Mouse (Mus musculus): ENCODE data around the gene Snai1.
A peak's percentile ranks its signal among the peaks of the same experiment; 100 is the strongest.

Snai1 gene

DNA sequence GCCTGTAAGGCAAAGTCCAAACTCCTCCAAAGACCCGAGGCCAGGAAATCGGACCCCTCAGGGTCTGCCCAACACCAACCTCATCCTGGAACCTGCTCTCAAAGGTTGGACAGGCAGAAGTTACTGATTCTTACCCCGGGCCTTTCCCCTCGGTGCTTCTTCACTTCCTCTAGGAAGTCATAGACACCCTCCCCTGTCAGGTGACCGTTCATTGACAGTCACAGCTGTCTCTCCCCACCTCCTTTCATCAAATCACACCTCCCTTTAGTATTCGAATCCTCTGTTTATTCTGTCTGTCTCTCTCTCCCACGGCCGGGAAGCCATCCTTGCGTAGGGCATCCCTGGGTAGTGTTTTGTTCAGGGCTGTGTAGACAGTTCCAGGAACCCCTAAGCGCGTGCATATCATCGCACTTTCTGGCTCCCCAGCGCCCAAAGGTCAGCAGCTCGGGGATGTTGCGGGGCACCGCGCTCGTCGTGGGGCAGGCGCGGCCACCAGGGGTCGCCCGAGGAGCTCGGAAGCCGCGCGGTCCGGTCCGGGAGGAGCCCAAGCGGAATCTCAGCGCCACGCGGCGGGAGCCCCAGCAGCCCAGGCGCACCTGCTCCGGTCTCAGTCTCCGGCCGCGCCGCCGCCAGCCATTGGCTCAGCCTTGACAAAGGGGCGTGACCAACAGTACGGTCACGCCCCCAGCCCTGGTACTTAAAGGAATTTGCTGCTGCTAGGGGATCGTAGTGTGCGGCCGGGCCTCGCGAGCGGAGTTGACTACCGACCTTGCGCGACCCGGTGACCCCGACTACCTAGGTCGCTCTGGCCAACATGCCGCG is at the start of gene Snai1:
Gene Snai1 (plus strand): TSS at position 720 of the 822 bp plus-strand sequence.
- DNase-seq: peak; percentile 92

DNA sequence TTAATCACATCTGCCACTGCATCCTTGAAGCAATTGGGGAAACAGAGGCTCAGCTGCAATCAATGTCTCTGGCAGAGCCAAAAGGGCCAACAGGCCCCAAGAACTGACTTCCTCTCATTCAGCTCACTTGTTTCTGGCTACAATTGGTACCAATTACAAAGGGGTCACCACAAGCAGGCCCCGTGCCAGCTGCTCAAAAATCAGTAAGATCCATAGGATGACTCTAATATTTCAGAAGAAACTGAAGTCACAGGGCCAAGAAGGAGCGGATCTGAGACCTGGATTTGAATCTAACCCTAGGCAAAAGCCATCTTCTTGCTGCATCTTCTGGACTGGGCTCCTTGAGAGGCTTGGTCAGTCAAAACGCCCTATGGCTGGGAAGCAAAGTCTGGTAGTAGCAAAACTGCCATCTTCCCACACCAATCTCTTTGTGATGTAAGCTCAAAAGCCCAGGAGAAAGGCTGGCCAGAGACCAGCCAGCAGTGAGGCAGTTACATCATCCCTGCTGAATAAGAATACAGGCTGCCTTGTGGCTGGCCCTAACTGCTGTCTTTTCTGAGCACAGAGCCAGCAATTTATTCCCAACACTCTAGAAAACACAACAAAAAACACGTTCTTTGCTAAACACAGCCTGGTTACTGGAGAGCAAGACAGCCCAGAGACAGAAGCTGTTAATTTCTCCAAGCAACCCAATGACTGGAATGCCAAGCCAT is 47.0 kb upstream of the Snai1 start:
- no peak for DNase-seq

DNA sequence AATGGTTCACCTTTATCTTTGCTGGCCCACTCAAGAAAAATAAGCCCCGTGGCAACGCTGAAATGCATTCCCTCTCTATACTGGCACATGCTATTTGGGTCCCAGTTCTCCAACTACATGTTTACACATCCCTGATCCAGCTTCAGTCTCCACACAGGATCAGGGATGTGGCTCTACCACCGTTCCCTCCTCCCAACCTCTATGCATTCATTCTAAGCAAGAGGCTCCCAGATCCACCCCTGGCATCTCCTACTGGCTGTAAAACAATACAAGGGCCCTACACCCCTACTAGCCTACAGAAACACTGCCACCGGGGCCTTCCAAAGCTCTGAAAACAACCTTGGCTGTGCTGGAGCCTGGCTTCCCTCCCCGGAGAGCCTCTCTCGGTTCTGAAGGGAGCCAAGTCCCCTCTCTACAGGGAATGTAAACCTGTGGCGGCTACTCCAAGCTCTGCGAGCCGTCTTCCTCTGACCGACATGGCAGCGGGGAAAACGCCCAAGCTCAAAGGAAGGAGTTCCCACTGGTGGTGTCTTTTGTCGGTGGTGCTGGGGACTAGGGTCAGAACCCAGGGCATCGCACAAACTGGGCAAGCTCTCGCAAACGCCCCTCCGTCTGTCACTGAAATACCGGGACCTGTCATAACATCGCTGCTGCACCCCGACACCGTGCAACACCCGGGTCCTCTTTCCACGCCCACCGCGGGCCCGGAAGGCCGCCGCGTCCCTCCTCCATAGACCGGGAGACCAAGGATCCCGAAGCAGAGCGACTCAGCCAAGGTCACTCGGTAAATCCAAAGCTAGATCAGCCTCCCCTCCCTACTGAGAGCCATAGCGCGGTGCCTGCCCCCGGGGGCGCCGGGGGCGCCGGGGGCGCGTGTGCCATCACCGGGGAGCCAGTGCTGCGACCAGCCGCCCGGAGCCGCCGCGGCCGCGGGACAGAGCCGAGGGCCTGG is 46.0 kb upstream of the Snai1 start, which contains the start of gene Rnf114:
Gene Rnf114 (plus strand): TSS at position 889 of the 952 bp plus-strand sequence.
- peak; percentile 49 for DNase-seq

DNA sequence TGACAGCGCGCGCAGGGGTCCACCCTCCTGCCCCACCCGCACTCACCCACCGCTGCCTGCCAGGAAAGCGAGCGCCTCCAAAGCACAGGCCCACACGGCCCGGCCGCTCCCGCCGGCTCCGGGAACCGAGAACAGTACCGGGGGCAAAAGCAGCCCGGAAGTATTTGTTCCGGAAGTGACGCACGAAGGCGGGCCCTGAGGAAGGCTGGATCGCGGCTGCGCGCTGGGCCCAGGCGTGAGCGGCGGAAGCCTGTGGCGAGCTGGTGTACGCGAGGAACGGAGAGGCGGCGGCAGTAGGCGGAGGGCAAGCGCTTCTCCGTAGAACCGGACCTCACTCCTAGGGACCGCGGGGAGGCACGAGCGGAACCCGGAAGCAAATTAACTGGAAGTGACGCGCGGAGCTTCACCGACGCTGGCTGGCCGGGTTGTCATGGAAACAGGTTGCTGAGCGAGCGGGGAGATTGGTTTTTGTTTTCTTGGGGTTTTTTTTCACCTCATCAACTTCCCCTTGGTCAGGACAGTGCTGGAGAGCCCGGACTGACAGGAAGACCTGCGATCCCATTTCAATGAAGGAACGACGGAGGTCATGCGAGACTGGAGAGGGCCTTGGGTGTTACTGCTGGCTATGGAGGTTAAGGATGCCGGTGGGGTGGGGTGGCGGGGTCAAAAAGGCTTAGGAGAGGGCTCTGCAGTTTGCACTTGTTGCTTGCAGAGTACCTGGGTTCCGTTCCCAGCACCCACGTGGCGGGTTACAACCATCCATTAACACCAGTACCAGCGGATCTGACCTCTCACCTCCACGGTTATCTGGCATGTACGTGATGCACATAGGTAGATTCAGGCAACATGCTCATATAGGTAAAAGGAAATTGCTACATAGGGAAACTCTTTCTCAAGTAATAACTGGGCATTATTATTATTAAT is 45.0 kb upstream of the Snai1 start, which contains the start of gene Spata2:
Gene Spata2 (minus strand): TSS at position 175 of the 924 bp plus-strand sequence.
- peak; percentile 96 for DNase-seq

DNA sequence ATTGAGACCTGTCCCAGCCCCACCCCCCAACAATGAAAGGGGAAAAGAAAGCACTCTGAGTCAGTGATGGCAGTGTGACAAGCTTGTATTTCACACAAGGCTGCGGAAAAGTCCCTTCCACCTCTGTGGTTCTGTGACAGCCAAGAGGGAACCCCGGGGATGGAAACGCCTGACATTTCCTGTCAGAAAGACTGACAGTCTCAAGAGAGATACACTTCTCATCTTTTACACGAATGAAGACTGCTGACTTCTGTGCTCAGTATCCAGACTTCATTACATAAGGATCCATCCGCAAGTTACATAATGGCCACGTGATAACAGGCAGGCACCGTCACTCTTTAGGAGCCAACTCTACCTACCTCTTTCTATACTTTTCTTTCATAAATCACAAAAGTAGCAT is 41.6 kb upstream of the Snai1 start:
- DNase-seq: no peak

DNA sequence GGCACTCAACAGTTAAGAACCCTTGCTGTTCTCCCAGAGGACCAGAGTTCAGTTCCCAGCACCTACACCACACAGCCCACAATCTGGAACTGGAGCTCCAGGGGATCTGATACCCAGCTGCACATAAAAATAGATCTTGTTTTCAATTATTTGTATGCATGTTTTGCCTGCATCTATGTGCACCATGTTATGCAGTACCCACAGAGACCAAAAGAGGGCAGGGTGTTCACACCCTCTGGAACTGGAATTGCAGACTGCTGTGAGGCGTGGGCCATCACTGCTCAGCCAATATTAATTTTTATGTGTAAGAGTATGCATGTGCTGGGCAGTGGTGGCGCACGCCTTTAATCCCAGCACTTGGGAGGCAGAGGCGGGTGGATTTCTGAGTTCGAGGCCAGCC is 40.7 kb upstream of the Snai1 start:
- peak; percentile 64 for DNase-seq

DNA sequence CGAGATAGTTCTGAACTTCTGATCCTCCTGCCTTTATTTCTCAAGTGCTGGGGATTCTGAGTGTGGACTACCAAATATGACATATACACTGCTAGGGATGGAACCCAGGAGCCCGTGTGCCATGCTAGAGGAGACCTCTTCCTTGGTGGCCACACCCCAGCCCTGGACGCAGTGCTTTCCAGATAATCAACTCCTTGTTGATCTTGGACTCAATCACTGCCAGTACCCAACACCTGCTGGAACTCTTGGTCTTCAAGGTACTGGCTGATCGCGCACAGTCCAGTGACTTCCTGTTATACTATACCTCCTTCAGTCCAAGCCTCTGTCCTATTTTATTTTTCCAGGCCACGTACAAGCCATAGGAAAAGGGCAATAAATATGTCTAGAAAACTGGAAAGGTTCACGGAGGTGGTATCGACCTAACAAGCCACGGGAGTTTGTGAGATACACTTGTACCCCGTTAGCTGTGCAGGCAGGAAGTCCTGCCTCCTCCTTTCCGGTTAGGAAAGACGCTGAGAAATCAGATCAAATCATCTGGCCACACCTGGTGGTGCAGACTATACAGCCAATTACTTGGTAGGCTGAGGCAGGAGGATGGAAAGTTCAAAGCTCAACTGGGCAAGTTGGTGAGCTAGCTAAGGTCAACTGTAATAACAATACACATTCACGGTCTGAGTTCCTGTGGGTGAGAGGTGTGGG is 35.3 kb upstream of the Snai1 start:
- DNase-seq: no peak

DNA sequence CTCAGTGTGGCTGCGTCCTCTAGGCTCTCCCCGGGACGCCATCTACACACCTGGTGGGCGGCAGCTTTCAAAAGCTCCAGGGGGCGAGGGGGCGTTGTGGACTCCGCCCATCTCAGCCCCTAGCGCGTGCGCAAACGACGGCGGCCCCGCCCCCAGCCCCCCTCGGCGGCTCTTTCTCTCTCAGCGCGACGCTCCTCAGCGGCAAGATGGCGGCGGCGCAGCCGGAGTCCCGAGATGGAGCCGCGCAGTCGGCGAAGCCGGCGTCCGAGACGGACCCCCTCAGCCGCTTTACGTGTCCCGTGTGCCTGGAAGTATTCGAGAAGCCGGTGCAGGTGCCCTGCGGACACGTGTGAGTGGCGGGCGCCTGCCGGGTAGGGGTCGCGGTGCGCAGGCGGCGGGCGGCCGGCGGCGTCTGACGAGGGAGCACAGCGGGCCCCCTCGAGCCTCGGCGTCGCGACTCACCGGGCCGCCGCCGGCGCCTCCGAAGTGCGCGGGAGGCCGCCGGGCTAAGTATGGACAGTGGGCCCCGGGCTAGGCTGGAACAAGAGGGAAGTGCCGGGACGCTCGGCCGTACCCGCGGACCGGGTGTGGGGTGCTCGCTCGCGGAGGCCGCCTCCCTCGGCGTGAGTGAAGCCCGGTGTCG is 34.6 kb upstream of the Snai1 start:
- peak; percentile 89 for DNase-seq

DNA sequence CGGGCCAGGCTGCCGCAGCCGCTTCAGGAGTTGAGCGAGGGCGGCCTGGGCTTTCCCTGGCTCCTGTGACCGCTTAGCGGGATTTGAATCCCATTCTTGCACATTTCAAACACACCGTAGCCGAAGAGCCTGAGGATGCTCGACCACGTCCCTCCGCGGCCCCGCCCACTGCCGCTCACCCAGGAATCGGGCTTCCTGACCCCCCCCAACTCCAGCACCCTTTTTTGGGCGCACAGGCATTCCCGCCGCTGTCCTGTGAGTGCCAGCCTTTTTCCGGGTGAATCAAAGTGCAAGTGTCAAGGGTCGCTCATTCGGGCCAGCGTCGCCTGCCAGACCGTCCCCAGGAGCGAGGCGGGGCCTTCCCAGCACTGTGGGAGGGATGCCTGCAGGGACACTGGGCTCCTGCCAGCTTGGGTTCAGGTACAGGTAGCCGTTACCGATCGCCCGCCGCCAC is 34.1 kb upstream of the Snai1 start:
- peak; percentile 87 for DNase-seq

DNA sequence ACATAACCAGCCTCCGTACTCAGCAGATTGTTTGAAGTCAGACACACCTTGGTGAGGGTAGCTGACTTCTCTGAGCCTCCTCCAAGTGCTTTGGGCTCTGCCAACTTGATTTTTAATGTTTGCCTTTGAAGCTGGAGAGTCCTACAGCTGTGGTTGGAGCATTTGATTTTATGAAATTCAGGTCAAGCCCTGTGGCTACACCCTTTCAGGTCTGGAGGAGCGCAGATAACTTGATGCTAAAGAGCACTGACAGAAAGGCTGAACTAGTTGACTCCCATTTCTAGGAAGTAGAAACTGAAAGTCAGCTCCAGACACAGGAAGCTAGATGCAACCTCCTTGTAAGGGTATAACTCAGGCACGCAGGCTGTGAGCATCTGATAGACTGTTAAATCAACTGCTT is 32.9 kb upstream of the Snai1 start:
- no peak for DNase-seq

DNA sequence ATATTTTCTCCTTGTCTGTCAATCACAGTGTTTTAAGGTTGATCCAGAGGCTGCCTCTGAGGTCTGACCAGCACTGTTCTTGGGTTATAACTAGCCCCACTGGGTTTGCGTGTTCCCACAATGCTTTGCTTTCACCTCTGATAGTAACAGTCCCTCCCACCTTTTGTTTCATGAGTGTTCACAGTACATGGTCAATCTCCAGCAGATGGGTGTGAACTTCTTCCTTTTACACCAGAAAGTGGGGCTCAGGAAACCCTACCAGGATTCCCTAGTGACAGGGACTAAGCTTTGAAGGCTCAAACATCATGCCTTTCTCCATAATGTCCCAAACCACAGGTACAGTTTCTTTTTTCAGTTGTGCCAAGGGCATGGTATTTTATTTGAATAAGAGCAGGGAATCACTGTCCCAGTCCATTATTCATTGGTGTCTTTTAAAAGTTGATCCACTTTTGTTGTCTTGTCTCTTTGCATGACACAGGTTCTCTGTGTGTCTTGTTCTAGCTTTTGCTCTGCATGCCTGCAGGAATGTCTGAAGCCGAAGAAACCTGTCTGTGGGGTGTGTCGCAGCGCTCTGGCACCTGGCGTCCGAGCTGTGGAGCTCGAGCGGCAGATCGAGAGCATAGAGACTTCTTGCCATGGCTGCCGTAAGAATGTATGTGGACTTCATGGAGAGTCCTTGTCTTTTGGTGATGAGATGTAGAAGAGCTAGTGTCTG is 31.3 kb upstream of the Snai1 start:
- DNase-seq: no peak

DNA sequence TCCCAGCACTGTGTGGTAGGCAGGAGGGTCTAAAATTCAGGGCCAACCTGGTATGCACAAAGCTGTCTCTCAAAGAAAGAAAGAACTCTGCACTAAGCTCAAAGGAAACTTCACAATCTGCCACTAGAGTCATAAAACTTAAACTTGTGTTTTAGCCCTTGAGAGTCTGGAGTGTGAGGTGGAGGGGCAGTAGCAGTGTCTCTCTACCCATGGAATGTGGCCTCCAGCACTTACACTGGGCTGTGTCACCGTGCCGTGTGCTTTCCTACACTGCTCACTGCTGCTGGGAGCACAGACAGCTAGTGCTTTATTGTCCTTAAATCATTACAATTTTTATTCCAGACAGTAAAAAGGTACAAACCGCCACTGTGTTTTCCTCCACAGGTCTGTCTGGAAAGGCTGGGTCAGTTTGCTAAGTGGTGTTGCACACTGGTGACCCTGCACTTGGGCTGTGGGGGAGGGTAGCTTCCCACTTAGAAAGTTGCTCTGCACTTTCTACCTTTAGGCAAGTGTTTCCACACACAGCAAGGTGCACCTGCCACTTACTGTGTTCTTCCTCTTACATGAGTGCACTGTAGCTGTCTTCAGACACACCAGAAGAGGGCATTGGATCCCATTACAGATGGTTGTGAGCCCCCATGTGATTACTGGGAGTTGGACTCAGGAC is 30.1 kb upstream of the Snai1 start:
- DNase-seq: no peak

DNA sequence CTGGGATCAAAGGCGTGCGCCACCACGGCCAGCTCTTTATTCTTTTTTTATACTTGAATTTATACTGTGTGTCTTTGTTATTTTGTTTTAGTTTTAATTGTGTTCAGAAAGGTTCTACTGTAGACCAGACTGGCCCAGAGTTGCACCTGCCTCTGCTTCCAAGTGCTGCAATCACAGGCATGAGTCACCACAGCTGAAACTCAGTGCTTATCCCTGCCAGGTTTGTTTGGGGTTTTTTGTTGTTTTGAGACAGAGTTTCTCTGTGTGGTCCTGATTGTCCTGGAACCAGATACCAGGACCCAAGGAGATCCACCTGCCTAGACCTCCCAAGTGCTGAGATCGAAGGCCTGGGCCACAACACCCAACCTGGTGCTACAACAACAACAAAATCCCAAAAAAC is 29.4 kb upstream of the Snai1 start:
- no peak for DNase-seq

DNA sequence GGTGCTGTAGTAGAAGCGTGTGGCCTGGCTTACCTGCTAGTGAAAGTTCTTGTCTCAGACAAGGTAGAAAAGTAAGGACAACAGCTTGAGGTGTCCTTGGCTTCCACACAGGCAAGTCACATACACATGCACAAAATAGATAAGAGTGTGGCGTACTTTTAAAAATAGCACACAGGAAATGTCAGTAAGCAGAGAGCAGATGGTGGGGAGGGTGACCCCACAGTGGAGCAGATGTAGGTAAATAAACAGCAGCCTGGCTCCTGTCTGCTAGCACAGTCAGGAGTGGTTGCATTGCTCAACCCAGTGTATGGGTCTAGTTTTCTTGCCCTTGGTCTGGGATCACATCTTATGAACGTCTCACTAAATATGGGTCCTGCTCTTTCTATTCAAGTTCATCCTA is 27.5 kb upstream of the Snai1 start:
- no peak for DNase-seq

DNA sequence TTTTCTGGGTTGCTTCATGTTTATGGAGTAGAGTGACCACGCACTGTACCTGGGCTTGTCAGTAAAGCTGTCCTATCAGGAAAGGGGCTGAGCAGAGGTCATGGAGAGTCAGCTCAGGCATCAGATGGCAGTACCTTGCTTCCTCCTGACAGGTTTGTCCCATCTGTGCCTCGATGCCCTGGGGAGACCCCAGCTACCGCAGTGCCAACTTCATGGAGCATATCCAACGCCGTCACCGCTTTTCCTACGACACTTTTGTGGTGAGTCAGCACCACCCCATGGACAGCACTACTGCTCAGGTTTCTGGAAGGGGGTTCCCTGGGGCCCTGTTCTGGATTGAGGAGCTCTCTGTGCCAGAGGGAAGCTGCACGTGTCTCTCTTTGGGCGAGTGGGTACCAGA is 25.6 kb upstream of the Snai1 start:
- DNase-seq: no peak

DNA sequence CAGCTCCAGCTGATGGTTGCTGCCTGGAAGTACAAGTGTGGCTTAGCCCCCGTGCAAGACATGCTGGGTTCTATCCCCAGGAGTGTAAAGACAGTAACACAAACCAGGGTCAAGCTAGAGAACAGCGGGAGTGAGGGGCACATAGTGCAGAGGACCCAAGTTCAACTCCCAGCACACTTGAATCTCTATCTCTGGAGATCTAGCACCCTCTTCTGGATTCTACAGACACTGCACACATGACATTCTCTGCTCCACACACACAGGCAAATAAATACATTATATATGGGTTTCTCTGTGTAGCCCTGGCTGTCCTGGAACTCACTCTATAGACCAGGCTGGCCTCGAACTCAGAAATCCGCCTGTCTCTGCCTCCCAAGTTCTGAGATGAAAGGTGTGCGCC is 25.0 kb upstream of the Snai1 start:
- DNase-seq: no peak

DNA sequence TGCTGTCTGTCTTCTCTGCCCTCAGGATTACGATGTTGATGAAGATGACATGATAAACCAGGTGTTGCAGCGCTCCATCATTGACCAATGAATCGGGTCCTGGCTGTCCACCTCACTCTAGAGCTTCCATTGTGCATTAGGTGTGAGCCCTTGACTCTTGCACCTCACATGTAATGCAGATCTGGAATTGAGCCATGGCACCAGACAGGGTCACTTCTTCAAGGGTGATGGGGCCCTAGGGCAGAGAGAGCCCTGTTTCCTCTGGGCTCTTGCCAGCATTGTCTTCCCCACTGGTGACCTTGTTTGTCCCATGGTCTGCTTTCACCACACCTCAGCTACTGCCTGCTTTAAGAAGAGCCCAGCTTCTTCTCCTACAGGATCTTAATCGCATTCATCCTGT is 23.4 kb upstream of the Snai1 start:
- DNase-seq: no peak

DNA sequence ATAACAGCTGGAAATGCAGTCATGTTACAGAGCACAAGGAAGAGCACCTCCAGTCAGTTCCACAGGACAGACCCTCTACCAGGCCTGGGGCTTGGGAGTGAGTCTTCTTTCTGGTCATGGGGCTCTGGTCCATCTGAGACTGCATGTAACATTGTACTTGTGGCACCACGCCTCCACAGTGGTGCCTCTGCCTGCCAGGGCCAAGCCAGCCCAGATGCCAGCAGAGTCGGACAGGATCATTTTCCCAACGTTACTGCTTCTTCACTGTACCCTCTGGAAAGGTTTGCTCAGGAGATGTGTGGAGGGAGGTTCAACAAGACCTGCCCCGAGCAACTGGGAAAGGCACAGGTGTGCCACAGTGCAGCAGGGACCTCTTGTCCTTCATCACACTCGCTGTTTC is 22.3 kb upstream of the Snai1 start:
- no peak for DNase-seq

DNA sequence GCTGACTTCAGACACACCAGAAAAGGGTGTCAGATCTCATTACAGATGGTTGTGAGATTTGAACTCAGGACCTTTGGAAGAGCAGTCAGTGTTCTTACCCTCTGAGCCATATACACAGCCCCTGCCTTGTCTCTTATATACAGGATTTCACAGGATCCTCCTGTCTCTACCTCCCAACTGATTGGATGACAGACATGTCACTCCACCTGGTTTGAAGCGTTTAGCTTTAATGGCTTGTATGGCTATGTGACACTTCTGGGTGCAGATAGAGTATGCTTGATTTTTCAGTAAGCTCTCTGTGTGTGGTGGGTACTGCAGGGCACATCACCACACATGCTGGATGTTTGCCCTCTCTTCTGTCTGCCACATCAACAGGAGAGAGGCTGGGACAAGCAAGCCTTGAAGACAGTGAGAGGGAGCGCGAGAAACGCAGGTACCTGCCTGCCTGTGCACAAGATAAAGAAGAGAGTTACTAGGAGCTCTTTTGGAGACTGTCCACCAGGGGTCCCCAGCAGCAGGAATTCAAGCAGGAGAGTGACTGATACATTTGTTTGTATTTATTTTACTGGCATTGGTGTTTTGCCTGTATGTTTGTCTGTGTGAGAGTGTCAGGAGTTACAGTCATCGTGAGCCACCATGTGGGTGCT is 18.3 kb upstream of the Snai1 start:
- no peak for DNase-seq
